ENCODE assay signal across 29 mouse cellular contexts in genomic region chr1:105878416-105878815, GRCm38 (mm10).
"Had no signal": no experiment of that assay in that cellular context is flagged by ENCODE, and none has a peak within 500 bp of the region (broad histone marks: within the 10 kb centered on the region; RNA-seq: fewer than 3 reads in every experiment).

No protein-coding gene starts in this region.

- H3K4me3 ChIP-seq: heart, embryonic 12.5 days; heart, embryonic 13.5 days; heart, embryonic 15.5 days; hindbrain, embryonic 10.5 days; hindbrain, embryonic 12.5 days; hindbrain, embryonic 13.5 days; hindbrain, embryonic 15.5 days; intestine, embryonic 15.5 days; kidney, embryonic 15.5 days; layer of hippocampus, adult 2 months; left cerebral cortex, adult 2 months had no signal

- H3K36me3 ChIP-seq: heart, embryonic 12.5 days; heart, embryonic 13.5 days; heart, embryonic 15.5 days; hindbrain, embryonic 10.5 days; hindbrain, embryonic 12.5 days; hindbrain, embryonic 13.5 days; hindbrain, embryonic 15.5 days; intestine, embryonic 15.5 days; kidney, embryonic 15.5 days had no signal

- H3K27me3 ChIP-seq: heart, embryonic 12.5 days; heart, embryonic 13.5 days; heart, embryonic 15.5 days; hindbrain, embryonic 15.5 days; intestine, embryonic 15.5 days; kidney, embryonic 15.5 days had no signal

- H3K27ac ChIP-seq: heart, embryonic 13.5 days; heart, embryonic 15.5 days; hindbrain, embryonic 10.5 days; hindbrain, embryonic 12.5 days; hindbrain, embryonic 13.5 days; hindbrain, embryonic 14.5 days; hindbrain, embryonic 15.5 days; hindbrain, postnatal 0 days; intestine, embryonic 15.5 days; kidney, embryonic 15.5 days; kidney, postnatal 0 days; layer of hippocampus, adult 2 months; left cerebral cortex, adult 2 months had no signal

- H3K9me3 ChIP-seq: heart, embryonic 12.5 days; heart, embryonic 13.5 days; heart, embryonic 15.5 days; hindbrain, embryonic 10.5 days; hindbrain, embryonic 12.5 days; hindbrain, embryonic 13.5 days; hindbrain, embryonic 15.5 days; intestine, embryonic 15.5 days; kidney, embryonic 15.5 days had no signal

- DNase-seq: heart, postnatal 10 days; heart, postnatal 14 days; heart, postnatal 4 days; kidney, adult 11 months; kidney, adult 18-20 months; kidney, adult 2 months; kidney, adult 8-10 months; kidney, adult 9 months; kidney, postnatal 10 days; kidney, postnatal 14 days; kidney, postnatal 25 days; kidney, postnatal 36 days; kidney, postnatal 4 days; layer of hippocampus, adult 9-11 months; layer of hippocampus, postnatal 36 days had no signal
